Mouse (Mus musculus) mouse trophoblast stem cell (cell line): ENCODE data around the gene AC109138.7.

ENCODE experiments used
- in situ Hi-C, 2 experiments: fragments of 300-500 bp; cut with MseI, MboI; formaldehyde crosslinking; loops; 2 replicates in 1 of 2; 3 replicates in 1 of 2; pipeline ENCODE4 v1.15.1; 2025

The AC109138.7 gene

GRCm38 (mm10) chr19:4214071-4214770 is at the start of gene AC109138.7, which contains the start of gene Clcf1:
TSS of gene AC109138.7 (plus strand) at chr19:4214357.
TSS of gene Clcf1 (plus strand) at chr19:4214238.
- in situ Hi-C loops = no loop called here

GRCm38 (mm10) chr19:4164721-4165120 is 49.4 kb upstream of the AC109138.7 start:
- in situ Hi-C loops = no loop called here

GRCm38 (mm10) chr19:4166678-4167476 is 47.3 kb upstream of the AC109138.7 start:
- in situ Hi-C loops = no loop called here

- in situ Hi-C loops = no loop called here
Observed at GRCm38 (mm10) chr19:4169378-4169784, 44.8 kb upstream of the AC109138.7 start.

- in situ Hi-C loops = no loop called here
Observed at GRCm38 (mm10) chr19:4169810-4170209, 44.3 kb upstream of the AC109138.7 start.

- in situ Hi-C loops = no loop called here
Observed at GRCm38 (mm10) chr19:4170723-4171392, 43.3 kb upstream of the AC109138.7 start.

GRCm38 (mm10) chr19:4171393-4172290 is 42.5 kb upstream of the AC109138.7 start:
- in situ Hi-C loops = no loop called here

- in situ Hi-C loops = no loop called here
Observed at GRCm38 (mm10) chr19:4172925-4173324, 41.2 kb upstream of the AC109138.7 start.

- in situ Hi-C loops = no loop called here
Observed at GRCm38 (mm10) chr19:4175368-4175947, 38.7 kb upstream of the AC109138.7 start, which contains the start of gene Carns1. TSS of gene Carns1 (minus strand) at chr19:4175479.

- in situ Hi-C loops = no loop called here
Observed at GRCm38 (mm10) chr19:4180411-4180810, 33.7 kb upstream of the AC109138.7 start.

GRCm38 (mm10) chr19:4181892-4182291 is 32.3 kb upstream of the AC109138.7 start:
- in situ Hi-C loops = no loop called here

GRCm38 (mm10) chr19:4183689-4184088 is 30.5 kb upstream of the AC109138.7 start:
- in situ Hi-C loops = no loop called here

- in situ Hi-C loops = no loop called here
Observed at GRCm38 (mm10) chr19:4184976-4185975, 28.9 kb upstream of the AC109138.7 start.

GRCm38 (mm10) chr19:4187303-4187702 is 26.9 kb upstream of the AC109138.7 start:
- in situ Hi-C loops = no loop called here

- in situ Hi-C loops = no loop called here
Observed at GRCm38 (mm10) chr19:4189051-4189620, 25.0 kb upstream of the AC109138.7 start.

- in situ Hi-C loops = no loop called here
Observed at GRCm38 (mm10) chr19:4190831-4191334, 23.3 kb upstream of the AC109138.7 start, which contains the start of gene Tbc1d10c. TSS of gene Tbc1d10c (minus strand) at chr19:4191284.

GRCm38 (mm10) chr19:4191528-4192250 is 22.5 kb upstream of the AC109138.7 start, which contains the start of gene Ppp1ca:
TSS of gene Ppp1ca (plus strand) at chr19:4192065.
- in situ Hi-C loops = no loop called here
